Mouse (Mus musculus): ENCODE measurements at regions not wholly inside any gene's neighbourhood (a gene's known extent, or its start where the extent isn't known, plus 50 kb on each side); places are given as distances from the start of the nearest gene placed in this dataset.

GRCm38 (mm10) chr13:44573463-44573862 lies 155.8 kb upstream of the Jarid2 start:
- H3K27me3 ChIP-seq (replicated peaks; ENCODE audit: control insufficient read depth, insufficient read depth, low read length): no peaks in the 10 kb centered on the region
- ATAC-seq: no peak
- 19% methylated on average over 7 of the region's 7 CpGs for WGBS

GRCm38 (mm10) chr13:44579215-44579614 lies 150.1 kb upstream of the Jarid2 start:
- Histone ChIP-seq H3K27me3 (replicated peaks; ENCODE audit: control insufficient read depth, insufficient read depth, low read length) (no peaks in the 10 kb centered on the region), H3K27ac (ENCODE audit: low read depth, low read length) (no peak overlapping the region), H3K4me3 (ENCODE audit: low read length) (no peak overlapping the region), H3K4me2 (ENCODE audit: low read length) (no peak overlapping the region), H3K9ac (ENCODE audit: low read depth, low read length) (no peak overlapping the region), H3K9me3 (ENCODE audit: control insufficient read depth, low read length) (no peaks in the 10 kb centered on the region), H3K4me1 (ENCODE audit: control insufficient read depth, insufficient read depth, low read depth, low read length) (peaks cover 9% of the 10 kb centered on the region), H3K36me3 (ENCODE audit: control insufficient read depth, insufficient read depth, low read length) (no peaks in the 10 kb centered on the region)
- no peak for ATAC-seq
- 93% methylated on average over 5 of the region's 5 CpGs for WGBS

More at GRCm38 (mm10) chr13:44573463-44573862, 155.8 kb upstream of the Jarid2 start:
- H3K9me3 ChIP-seq (ENCODE audit: control insufficient read depth, low read length): no peaks in the 10 kb centered on the region
- H3K27ac ChIP-seq (ENCODE audit: low read depth, low read length): no peak overlapping the region
- no peaks in the 10 kb centered on the region for H3K4me1 ChIP-seq (ENCODE audit: control insufficient read depth, insufficient read depth, low read depth, low read length)
- H3K4me2 ChIP-seq (ENCODE audit: low read length): no peak overlapping the region
- H3K9ac ChIP-seq (ENCODE audit: low read depth, low read length): no peak overlapping the region
- H3K36me3 ChIP-seq (ENCODE audit: control insufficient read depth, insufficient read depth, low read length): no peaks in the 10 kb centered on the region
- H3K4me3 ChIP-seq (ENCODE audit: low read length): no peak overlapping the region

- Histone ChIP-seq H3K9me3 (ENCODE audit: control insufficient read depth, low read length) (no peaks in the 10 kb centered on the region), H3K4me1 (ENCODE audit: control insufficient read depth, insufficient read depth, low read depth, low read length) (peaks cover 9% of the 10 kb centered on the region), H3K4me3 (ENCODE audit: low read length) (no peak overlapping the region), H3K27ac (ENCODE audit: low read depth, low read length) (no peak overlapping the region), H3K4me2 (ENCODE audit: low read length) (no peak overlapping the region), H3K27me3 (replicated peaks; ENCODE audit: control insufficient read depth, insufficient read depth, low read length) (no peaks in the 10 kb centered on the region), H3K36me3 (ENCODE audit: control insufficient read depth, insufficient read depth, low read length) (no peaks in the 10 kb centered on the region), H3K9ac (ENCODE audit: low read depth, low read length) (no peak overlapping the region)
- 52% methylated on average over 15 of the region's 15 CpGs for WGBS
- ATAC-seq: no peak
These were observed 149.0 kb upstream of the Jarid2 start for GRCm38 (mm10) chr13:44580156-44580736.

GRCm38 (mm10) chr13:44580767-44581166 lies 148.5 kb upstream of the Jarid2 start:
- H3K4me1 ChIP-seq (ENCODE audit: control insufficient read depth, insufficient read depth, low read depth, low read length): peaks cover 9% of the 10 kb centered on the region
- no peak overlapping the region for H3K27ac ChIP-seq (ENCODE audit: low read depth, low read length)
- ATAC-seq: no peak
- H3K4me3 ChIP-seq (ENCODE audit: low read length): no peak overlapping the region
- no peak overlapping the region for H3K9ac ChIP-seq (ENCODE audit: low read depth, low read length)
- no peaks in the 10 kb centered on the region for H3K36me3 ChIP-seq (ENCODE audit: control insufficient read depth, insufficient read depth, low read length)
- no peaks in the 10 kb centered on the region for H3K27me3 ChIP-seq (replicated peaks; ENCODE audit: control insufficient read depth, insufficient read depth, low read length)
- H3K4me2 ChIP-seq (ENCODE audit: low read length): no peak overlapping the region
- 32% methylated on average over 9 of the region's 9 CpGs for WGBS
- H3K9me3 ChIP-seq (ENCODE audit: control insufficient read depth, low read length): no peaks in the 10 kb centered on the region

GRCm38 (mm10) chr13:44581947-44582766 lies 147.1 kb upstream of the Jarid2 start:
- H3K4me3 ChIP-seq (ENCODE audit: low read length): peak overlapping the region; percentile 7; the same call in 1 of the 2 replicates
- no peaks in the 10 kb centered on the region for H3K36me3 ChIP-seq (ENCODE audit: control insufficient read depth, insufficient read depth, low read length)
- no peaks in the 10 kb centered on the region for H3K9me3 ChIP-seq (ENCODE audit: control insufficient read depth, low read length)
- ATAC-seq: no peak
- H3K27ac ChIP-seq (ENCODE audit: low read depth, low read length): no peak overlapping the region
- H3K4me2 ChIP-seq (ENCODE audit: low read length): peak overlapping the region; percentile 46
- 29% methylated on average over 23 of the region's 23 CpGs for WGBS
- H3K27me3 ChIP-seq (replicated peaks; ENCODE audit: control insufficient read depth, insufficient read depth, low read length): no peaks in the 10 kb centered on the region
- peak overlapping the region; percentile 36; the same call in 1 of the 2 replicates for H3K9ac ChIP-seq (ENCODE audit: low read depth, low read length)
- peaks cover 9% of the 10 kb centered on the region for H3K4me1 ChIP-seq (ENCODE audit: control insufficient read depth, insufficient read depth, low read depth, low read length)

GRCm38 (mm10) chr13:44582767-44583085 lies 146.5 kb upstream of the Jarid2 start:
- H3K9ac ChIP-seq (ENCODE audit: low read depth, low read length): no peak overlapping the region

GRCm38 (mm10) chr13:44583614-44584013 lies 145.7 kb upstream of the Jarid2 start:
- H3K4me1 ChIP-seq (ENCODE audit: control insufficient read depth, insufficient read depth, low read depth, low read length): peaks cover 9% of the 10 kb centered on the region
- no peaks in the 10 kb centered on the region for H3K9me3 ChIP-seq (ENCODE audit: control insufficient read depth, low read length)
- H3K9ac ChIP-seq (ENCODE audit: low read depth, low read length): no peak overlapping the region
- H3K27ac ChIP-seq (ENCODE audit: low read depth, low read length): no peak overlapping the region
- no peak overlapping the region for H3K4me3 ChIP-seq (ENCODE audit: low read length)
- WGBS: 73% methylated on average over 5 of the region's 5 CpGs
- no peaks in the 10 kb centered on the region for H3K27me3 ChIP-seq (replicated peaks; ENCODE audit: control insufficient read depth, insufficient read depth, low read length)
- no peak for ATAC-seq
- no peaks in the 10 kb centered on the region for H3K36me3 ChIP-seq (ENCODE audit: control insufficient read depth, insufficient read depth, low read length)
- H3K4me2 ChIP-seq (ENCODE audit: low read length): no peak overlapping the region

More at GRCm38 (mm10) chr13:44582767-44583085, 146.5 kb upstream of the Jarid2 start:
- H3K27me3 ChIP-seq (replicated peaks; ENCODE audit: control insufficient read depth, insufficient read depth, low read length): no peaks in the 10 kb centered on the region
- no peak overlapping the region for H3K4me3 ChIP-seq (ENCODE audit: low read length)
- H3K4me1 ChIP-seq (ENCODE audit: control insufficient read depth, insufficient read depth, low read depth, low read length): peaks cover 9% of the 10 kb centered on the region
- no peaks in the 10 kb centered on the region for H3K9me3 ChIP-seq (ENCODE audit: control insufficient read depth, low read length)
- peak overlapping the region; percentile 46; the same call in 1 of the 2 replicates for H3K4me2 ChIP-seq (ENCODE audit: low read length)
- WGBS: 29% methylated on average over 2 of the region's 2 CpGs
- ATAC-seq: no peak
- H3K36me3 ChIP-seq (ENCODE audit: control insufficient read depth, insufficient read depth, low read length): no peaks in the 10 kb centered on the region
- no peak overlapping the region for H3K27ac ChIP-seq (ENCODE audit: low read depth, low read length)

GRCm38 (mm10) chr13:44584151-44584550 lies 145.1 kb upstream of the Jarid2 start:
- 34% methylated on average over 8 of the region's 8 CpGs for WGBS
- no peaks in the 10 kb centered on the region for H3K36me3 ChIP-seq (ENCODE audit: control insufficient read depth, insufficient read depth, low read length)
- H3K9ac ChIP-seq (ENCODE audit: low read depth, low read length): no peak overlapping the region
- no peak overlapping the region for H3K4me3 ChIP-seq (ENCODE audit: low read length)
- H3K27ac ChIP-seq (ENCODE audit: low read depth, low read length): no peak overlapping the region
- peaks cover 9% of the 10 kb centered on the region for H3K4me1 ChIP-seq (ENCODE audit: control insufficient read depth, insufficient read depth, low read depth, low read length)
- H3K27me3 ChIP-seq (replicated peaks; ENCODE audit: control insufficient read depth, insufficient read depth, low read length): no peaks in the 10 kb centered on the region
- H3K4me2 ChIP-seq (ENCODE audit: low read length): no peak overlapping the region
- ATAC-seq: no peak
- no peaks in the 10 kb centered on the region for H3K9me3 ChIP-seq (ENCODE audit: control insufficient read depth, low read length)

GRCm38 (mm10) chr13:44584551-44584950 lies 144.7 kb upstream of the Jarid2 start:
- Histone ChIP-seq H3K36me3 (ENCODE audit: control insufficient read depth, insufficient read depth, low read length) (no peaks in the 10 kb centered on the region), H3K4me2 (ENCODE audit: low read length) (no peak overlapping the region), H3K9ac (ENCODE audit: low read depth, low read length) (no peak overlapping the region), H3K27me3 (replicated peaks; ENCODE audit: control insufficient read depth, insufficient read depth, low read length) (no peaks in the 10 kb centered on the region), H3K4me3 (ENCODE audit: low read length) (no peak overlapping the region), H3K9me3 (ENCODE audit: control insufficient read depth, low read length) (no peaks in the 10 kb centered on the region), H3K4me1 (ENCODE audit: control insufficient read depth, insufficient read depth, low read depth, low read length) (peaks cover 9% of the 10 kb centered on the region), H3K27ac (ENCODE audit: low read depth, low read length) (no peak overlapping the region)
- WGBS: 45% methylated on average over 4 of the region's 4 CpGs
- no peak for ATAC-seq
